Mouse (Mus musculus): ENCODE measurements at regions not wholly inside any gene's neighbourhood (a gene's known extent, or its start where the extent isn't known, plus 50 kb on each side); places are given as distances from the start of the nearest gene placed in this dataset.
"Not testable (repeated sequence)": the region's sequence is repeated elsewhere in the genome, so short reads cannot be mapped to it uniquely, and the experiment has no call there.

DNA sequence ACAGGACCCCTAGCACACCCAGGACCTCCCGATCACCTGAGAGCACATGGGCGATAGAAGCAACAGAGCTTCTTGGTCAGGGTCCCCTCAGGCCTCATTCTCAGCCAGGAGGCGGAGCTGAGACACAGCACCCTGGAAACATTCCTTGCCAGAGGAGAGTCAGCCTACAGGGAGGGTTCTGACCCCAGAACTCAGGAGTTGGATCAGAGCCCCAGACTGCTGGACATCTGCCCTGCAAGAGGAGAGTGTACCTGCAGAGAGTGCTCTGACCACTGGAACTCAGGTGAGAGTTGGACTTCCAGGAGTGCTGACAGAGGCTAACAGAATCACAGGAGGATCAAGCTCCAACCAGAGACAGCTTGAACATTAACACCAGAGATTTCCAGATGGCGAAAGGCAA, 76.1 kb downstream of the Gpr85 start:
- not testable (repeated sequence) for DNase-seq

- DNase-seq, result no peak
These were observed 80.3 kb downstream of the Gpr85 start for GRCm38 (mm10) chr6:13759431-13759830.

- DNase-seq, result no peak
These were observed 80.8 kb downstream of the Gpr85 start for GRCm38 (mm10) chr6:13758946-13759345.

DNA sequence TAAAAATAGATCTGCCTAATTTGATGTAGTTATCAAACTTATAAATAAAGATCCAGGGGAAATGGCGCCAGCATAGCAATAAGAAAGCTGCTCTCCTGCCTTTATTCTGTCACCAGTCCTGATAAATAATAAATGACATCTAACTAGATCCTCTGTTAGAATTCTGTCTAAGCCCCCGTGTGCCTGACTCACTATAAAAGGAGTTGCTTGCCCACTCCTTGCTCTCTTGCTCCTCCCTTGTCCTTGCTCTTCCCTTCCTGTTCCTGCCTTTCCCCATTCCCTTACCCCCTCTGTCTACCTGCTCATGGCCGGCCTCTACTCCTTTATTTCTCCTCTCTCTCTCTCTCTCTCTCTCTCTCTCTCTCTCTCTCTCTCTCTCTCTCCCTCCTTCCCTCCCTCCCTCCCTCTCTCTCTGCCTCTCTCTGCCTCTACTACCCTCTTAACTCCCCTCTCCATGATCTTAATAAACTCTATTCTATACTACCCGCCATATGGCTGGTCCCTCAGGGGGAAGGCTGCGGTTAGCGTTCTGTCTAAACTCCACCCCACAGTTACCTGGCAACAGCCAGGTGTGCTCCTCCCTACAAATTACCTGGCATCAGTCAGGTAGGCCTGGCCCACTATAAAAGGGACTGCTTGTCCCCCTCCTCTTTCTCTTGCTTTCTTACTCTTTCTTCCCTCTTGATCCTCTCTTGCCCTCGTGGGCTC, 71.3 kb upstream of the Bmt2 start:
- no peak for DNase-seq

GRCm38 (mm10) chr6:13747969-13748368, 70.2 kb upstream of the Bmt2 start:
- DNase-seq, result peak; percentile 27

GRCm38 (mm10) chr6:13746577-13747482, 69.1 kb upstream of the Bmt2 start:
- DNase-seq, result no peak

Measured in retina, postnatal 1 day (tissue).